Mouse (Mus musculus) erythroblast, embryonic 14.5 days (primary cell): ENCODE data around the gene Iqschfp.

Experiments
- GATA1 ChIP-seq: IDR thresholded peaks from 2 replicates; pipeline ENCODE4 v1.6.1; 2012; ENCODE audit warnings: low read length, inconsistent platforms, mixed read lengths
- TAL1 ChIP-seq: IDR thresholded peaks from 3 replicates; pipeline ENCODE4 v1.6.1; 2012; ENCODE audit warnings: low read length, inconsistent platforms, mixed read lengths

- no peak for TF ChIP-seq TAL1
- TF ChIP-seq GATA1: no peak
Measured at GRCm38 (mm10) chr3:68243239-68243638, 351.2 kb downstream of the Iqschfp start.
